Mouse (Mus musculus): Measurements from ENCODE around the gene Pde9a. TPM values are rescaled to one million over a fixed set of nuclear protein-coding genes. Genes with fewer than 3 reads are reported as not detected.

Gene Pde9a
- polyA plus RNA-seq, 1 experiment: 0.14 TPM

- Histone ChIP-seq H3K27me3 (ENCODE audit: control insufficient read depth, insufficient read depth, insufficient read length) (no peaks in the 10 kb centered on the region), H3K4me2 (ENCODE audit: low read depth) (peak overlapping the region; percentile 54), H3K79me2 (ENCODE audit: control insufficient read depth, insufficient read depth) (no peaks in the 10 kb centered on the region), H3K36me3 (ENCODE audit: control insufficient read depth, insufficient read depth) (no peaks in the 10 kb centered on the region), H3ac (ENCODE audit: control insufficient read depth, insufficient read length) (no peak overlapping the region), H3K4me3 (peak overlapping the region; percentile 65)
- TF ChIP-seq MAX (IDR thresholded peaks at IDR 0.05; ENCODE audit: low read depth) (no peak), USF1 (IDR thresholded peaks at IDR 0.05; ENCODE audit: low read depth) (no peak), POLR2A (IDR thresholded peaks at IDR 0.05; ENCODE audit: insufficient read length, low read depth) (no peak)
Measured at GRCm38 (mm10) chr17:31519344-31519945, 133.4 kb downstream of the Pde9a start.

- H3ac ChIP-seq (ENCODE audit: control insufficient read depth, insufficient read length): no peak within 1 kb of the TSS
- peak; percentile 59 for TF ChIP-seq SRF (IDR thresholded peaks at IDR 0.05; ENCODE audit: control insufficient read depth, insufficient read length, low read depth)
- peak; percentile 96 for TF ChIP-seq POLR2AphosphoS2 (IDR thresholded peaks at IDR 0.05; ENCODE audit: insufficient read length, low read depth)
- peak; percentile 96 for TF ChIP-seq POLR2A (IDR thresholded peaks at IDR 0.05; ENCODE audit: insufficient read length, low read depth)
- no peak for TF ChIP-seq E2F4 (IDR thresholded peaks at IDR 0.05; ENCODE audit: insufficient read depth)
- H3K4me3 ChIP-seq: peak within 1 kb of the TSS; percentile 65
- H3K27me3 ChIP-seq (ENCODE audit: control insufficient read depth, insufficient read depth, insufficient read length): no peaks in the 10 kb centered on the region
- no peaks in the 10 kb centered on the region for H3K36me3 ChIP-seq (ENCODE audit: control insufficient read depth, insufficient read depth)
- no peaks in the 10 kb centered on the region for H3K79me2 ChIP-seq (ENCODE audit: control insufficient read depth, insufficient read depth)
- H3K4me2 ChIP-seq (ENCODE audit: low read depth): peak within 1 kb of the TSS; percentile 72
Measured at GRCm38 (mm10) chr17:31519946-31520838, 134.2 kb downstream of the Pde9a start, which contains the start of the genes Wdr4 and Ndufv3. Gene Wdr4, minus strand, starts transcription at chr17:31519980. Gene Ndufv3, plus strand, starts transcription at chr17:31520115.

- Histone ChIP-seq H3K36me3 (ENCODE audit: control insufficient read depth, insufficient read depth) (no peaks in the 10 kb centered on the region), H3K4me3 (peak overlapping the region; percentile 65), H3K27me3 (ENCODE audit: control insufficient read depth, insufficient read depth, insufficient read length) (no peaks in the 10 kb centered on the region), H3ac (ENCODE audit: control insufficient read depth, insufficient read length) (no peak overlapping the region), H3K79me2 (ENCODE audit: control insufficient read depth, insufficient read depth) (no peaks in the 10 kb centered on the region), H3K4me2 (ENCODE audit: low read depth) (peak overlapping the region; percentile 72)
- no peak for TF ChIP-seq TCF3 (IDR thresholded peaks at IDR 0.05; ENCODE audit: insufficient read length, low read depth)
- peak; percentile 40 for TF ChIP-seq USF1 (IDR thresholded peaks at IDR 0.05; ENCODE audit: low read depth)
Measured at GRCm38 (mm10) chr17:31520895-31521294, 134.9 kb downstream of the Pde9a start.

- Histone ChIP-seq H3K79me2 (ENCODE audit: control insufficient read depth, insufficient read depth) (no peaks in the 10 kb centered on the region), H3K4me2 (ENCODE audit: low read depth) (peak overlapping the region; percentile 62), H3ac (ENCODE audit: control insufficient read depth, insufficient read length) (no peak overlapping the region), H3K4me3 (no peak overlapping the region), H3K27me3 (ENCODE audit: control insufficient read depth, insufficient read depth, insufficient read length) (no peaks in the 10 kb centered on the region), H3K36me3 (ENCODE audit: control insufficient read depth, insufficient read depth) (no peaks in the 10 kb centered on the region)
- TF ChIP-seq MAX (IDR thresholded peaks at IDR 0.05; ENCODE audit: low read depth) (no peak), TCF3 (IDR thresholded peaks at IDR 0.05; ENCODE audit: insufficient read length, low read depth) (no peak)
Measured at GRCm38 (mm10) chr17:31521948-31522347, 135.9 kb downstream of the Pde9a start.

- Histone ChIP-seq H3K79me2 (ENCODE audit: control insufficient read depth, insufficient read depth) (no peaks in the 10 kb centered on the region), H3K4me2 (ENCODE audit: low read depth) (no peak overlapping the region), H3ac (ENCODE audit: control insufficient read depth, insufficient read length) (no peak overlapping the region), H3K27me3 (ENCODE audit: control insufficient read depth, insufficient read depth, insufficient read length) (no peaks in the 10 kb centered on the region), H3K36me3 (ENCODE audit: control insufficient read depth, insufficient read depth) (peaks cover 5% of the 10 kb centered on the region), H3K4me3 (no peak overlapping the region)
- no peak for TF ChIP-seq TCF12 (IDR thresholded peaks at IDR 0.05; ENCODE audit: insufficient read depth, poor library complexity, severe bottlenecking)
Measured at GRCm38 (mm10) chr17:31525114-31525513, 139.1 kb downstream of the Pde9a start.

- Histone ChIP-seq H3K36me3 (ENCODE audit: control insufficient read depth, insufficient read depth) (peaks cover 5% of the 10 kb centered on the region), H3K4me2 (ENCODE audit: low read depth) (no peak overlapping the region), H3ac (ENCODE audit: control insufficient read depth, insufficient read length) (no peak overlapping the region), H3K27me3 (ENCODE audit: control insufficient read depth, insufficient read depth, insufficient read length) (no peaks in the 10 kb centered on the region), H3K79me2 (ENCODE audit: control insufficient read depth, insufficient read depth) (no peaks in the 10 kb centered on the region), H3K4me3 (no peak overlapping the region)
- TF ChIP-seq USF1 (IDR thresholded peaks at IDR 0.05; ENCODE audit: low read depth) (no peak), MAX (IDR thresholded peaks at IDR 0.05; ENCODE audit: low read depth) (no peak), TCF12 (IDR thresholded peaks at IDR 0.05; ENCODE audit: insufficient read depth, poor library complexity, severe bottlenecking) (no peak), POLR2A (IDR thresholded peaks at IDR 0.05; ENCODE audit: insufficient read length, low read depth) (no peak), REST (IDR thresholded peaks at IDR 0.05; ENCODE audit: insufficient read depth, insufficient read length) (no peak), MYOD1 (IDR thresholded peaks at IDR 0.05; ENCODE audit: control insufficient read depth in 1 of 3, insufficient read length in 2 of 3, low read depth in 2 of 3) (no peak), TCF3 (IDR thresholded peaks at IDR 0.05; ENCODE audit: insufficient read length, low read depth) (no peak), MYOG (IDR thresholded peaks at IDR 0.05; ENCODE audit: control insufficient read depth in 1 of 3, insufficient read depth in 1 of 3, insufficient read length in 2 of 3, low read depth in 2 of 3) (no peak), SRF (IDR thresholded peaks at IDR 0.05; ENCODE audit: control insufficient read depth, insufficient read length, low read depth) (no peak), POLR2AphosphoS2 (IDR thresholded peaks at IDR 0.05; ENCODE audit: insufficient read length, low read depth) (no peak), E2F4 (IDR thresholded peaks at IDR 0.05; ENCODE audit: insufficient read depth) (no peak), CEBPB (IDR thresholded peaks at IDR 0.05; ENCODE audit: insufficient read depth, poor library complexity, severe bottlenecking) (no peak)
Measured at GRCm38 (mm10) chr17:31525816-31526215, 139.8 kb downstream of the Pde9a start.

Measured in myocyte (in vitro differentiated cells).